Mouse (Mus musculus) layer of hippocampus, adult 2 months (tissue): Measurements from ENCODE around the gene Tmem269. TPM values are rescaled to one million over a fixed set of nuclear protein-coding genes. Genes with fewer than 3 reads are reported as not detected.

Experiments
- DNase-seq, 2 experiments: peaks; one replicate each; pipeline ENCODE4 v3.0.0; 2022; ENCODE audit warnings: low spot score in 2 of 2
- H3K27ac ChIP-seq: fragments of 200-600 bp; 2 replicates; pipeline ENCODE4 v1.8.1; 2022
- H3K4me3 ChIP-seq: fragments of 200-600 bp; 2 replicates; pipeline ENCODE4 v1.8.1; 2022; ENCODE audit warnings: mild to moderate bottlenecking
- CTCF ChIP-seq: fragments of 200-600 bp; conservative IDR thresholded peaks from 2 replicates; pipeline ENCODE4 v1.8.1; 2022; ENCODE audit warnings: antibody characterized with exemption, mild to moderate bottlenecking, moderate library complexity
- total RNA-seq, 2 experiments: library from RNA; stranded (reverse); gene quantifications; 2 replicates each; pipeline ENCODE4 v1.2.3; 2021

Gene Tmem269
- total RNA-seq, 2 experiments from 2014 or later = 0.77 to 0.93 TPM

- Histone ChIP-seq H3K27ac (no peak overlapping the region), H3K4me3 (no peak overlapping the region)
- peak; percentile 61 for TF ChIP-seq CTCF
- no peak for DNase-seq
These were observed 29.8 kb downstream of the Tmem269 start for GRCm38 (mm10) chr4:119188060-119188785.

GRCm38 (mm10) chr4:119185771-119186170 lies 32.2 kb downstream of the Tmem269 start:
- TF ChIP-seq CTCF = no peak
- Histone ChIP-seq H3K27ac (no peak overlapping the region), H3K4me3 (no peak overlapping the region)
- DNase-seq = no peak

DNA sequence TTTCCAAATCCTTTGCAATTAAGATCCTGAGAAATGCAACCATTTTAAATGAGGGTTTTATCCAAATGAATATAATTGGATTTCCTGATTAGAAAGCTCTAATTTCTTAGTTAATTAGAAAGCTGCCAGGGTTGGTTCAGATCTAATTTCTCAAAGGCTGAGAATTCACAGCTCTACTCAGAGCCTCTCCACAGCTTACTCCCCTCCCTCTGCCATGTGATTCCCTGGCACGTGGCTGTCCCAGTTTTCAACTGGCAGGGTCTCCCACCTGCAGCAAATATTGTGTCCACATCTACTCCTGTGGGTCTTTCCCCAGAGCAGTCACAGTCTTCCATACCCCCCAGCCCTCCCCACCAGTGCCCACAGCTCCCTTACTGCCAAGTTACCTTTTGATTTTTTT lies 34.5 kb downstream of the Tmem269 start:
- TF ChIP-seq CTCF = no peak
- no peak overlapping the region for H3K4me3 ChIP-seq
- DNase-seq = no peak
- H3K27ac ChIP-seq = no peak overlapping the region

- peak overlapping the region; percentile 18; the same call in 1 of the 2 replicates for H3K27ac ChIP-seq
These were observed 36.6 kb downstream of the Tmem269 start for GRCm38 (mm10) chr4:119181456-119181855.

DNA sequence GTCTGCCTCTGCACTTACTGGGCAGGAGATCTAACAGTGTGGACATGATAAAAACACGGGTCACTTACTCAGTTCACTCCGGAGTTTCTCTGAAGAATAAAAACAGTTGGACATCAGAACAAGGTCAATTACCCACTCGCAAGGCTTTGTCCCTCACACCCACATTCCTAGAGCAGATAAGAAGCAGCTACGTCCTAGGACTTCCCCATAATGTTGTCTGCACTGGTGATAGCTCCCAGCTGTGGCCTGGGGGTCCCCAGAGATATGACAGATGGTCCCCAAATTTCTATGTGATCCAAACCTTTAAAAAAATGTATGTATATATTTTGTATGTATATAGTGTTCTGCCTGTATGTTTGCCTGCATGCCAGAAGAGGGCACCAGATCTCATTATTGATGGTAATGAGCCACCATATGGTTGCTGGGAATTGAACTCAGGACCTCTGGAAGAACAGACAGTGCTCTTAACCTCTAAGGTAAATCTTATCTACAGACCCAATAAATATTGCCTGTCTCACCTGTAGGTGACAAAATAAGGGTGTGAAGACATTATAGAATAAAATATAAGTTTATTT lies 37.8 kb downstream of the Tmem269 start:
- no peak for DNase-seq
- Histone ChIP-seq H3K4me3 (no peak overlapping the region), H3K27ac (no peak overlapping the region)
- peak; percentile 50 for TF ChIP-seq CTCF

More at GRCm38 (mm10) chr4:119181456-119181855, 36.6 kb downstream of the Tmem269 start:
- H3K4me3 ChIP-seq = no peak overlapping the region
- no peak for DNase-seq
- no peak for TF ChIP-seq CTCF

- DNase-seq = no peak
- TF ChIP-seq CTCF = no peak
- H3K4me3 ChIP-seq = no peak overlapping the region
- H3K27ac ChIP-seq = no peak overlapping the region
These were observed 39.7 kb downstream of the Tmem269 start for GRCm38 (mm10) chr4:119178331-119178730.

- Histone ChIP-seq H3K27ac (no peak overlapping the region), H3K4me3 (no peak overlapping the region)
- no peak for DNase-seq
- TF ChIP-seq CTCF = no peak
These were observed 40.3 kb downstream of the Tmem269 start for GRCm38 (mm10) chr4:119177702-119178101.

GRCm38 (mm10) chr4:119173851-119174453 lies 44.1 kb downstream of the Tmem269 start, which contains the start of gene Zfp691:
Gene Zfp691 (minus strand): TSS chr4:119174195.
- no peak for TF ChIP-seq CTCF
- peak within 1 kb of the TSS; percentile 96 for H3K27ac ChIP-seq
- peak within 1 kb of the TSS; percentile 88 for H3K4me3 ChIP-seq
- DNase-seq = peak; percentile 93 to 98

DNA sequence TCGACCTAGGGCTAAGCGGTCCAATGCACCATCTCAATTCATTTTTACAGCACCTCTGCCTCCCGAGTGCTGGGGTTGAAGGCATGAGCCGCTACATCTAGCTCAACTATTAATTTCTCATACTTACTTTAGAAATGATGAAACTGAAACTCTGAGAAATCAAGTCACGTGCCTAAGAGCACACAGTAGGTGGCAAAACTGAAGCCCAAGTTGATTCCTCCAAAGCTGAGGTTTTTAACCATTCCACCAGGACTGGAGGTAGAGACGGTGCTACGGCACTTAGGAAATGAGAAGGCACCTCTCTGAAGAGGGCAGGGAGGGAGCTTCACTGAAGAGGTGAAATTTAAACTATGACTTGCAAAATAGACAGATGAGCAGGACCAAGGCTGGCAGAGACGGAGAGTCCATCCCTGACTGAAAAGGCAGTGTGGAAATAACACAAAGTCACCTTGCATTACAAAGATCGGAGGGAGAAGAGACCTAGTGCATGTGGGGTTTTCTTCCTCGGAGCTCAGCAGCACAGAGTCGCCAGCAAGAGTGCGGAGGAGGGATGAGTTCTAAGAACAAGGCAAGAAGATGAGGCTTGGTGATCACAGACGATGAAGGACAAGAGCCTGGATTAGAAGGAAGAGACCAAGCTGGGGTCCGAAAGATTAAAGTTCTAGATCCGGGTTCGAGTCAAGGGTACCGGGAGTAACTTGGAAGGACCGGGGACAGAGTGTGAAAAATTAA lies 44.9 kb downstream of the Tmem269 start:
- Histone ChIP-seq H3K4me3 (peak overlapping the region; percentile 88), H3K27ac (peak overlapping the region; percentile 96)
- no peak for DNase-seq
- TF ChIP-seq CTCF = no peak

- Histone ChIP-seq H3K27ac (no peak overlapping the region), H3K4me3 (no peak overlapping the region)
- peak; percentile 81 to 90 for DNase-seq
- peak; percentile 94 for TF ChIP-seq CTCF
These were observed 50.4 kb downstream of the Tmem269 start for GRCm38 (mm10) chr4:119167663-119168062.

DNA sequence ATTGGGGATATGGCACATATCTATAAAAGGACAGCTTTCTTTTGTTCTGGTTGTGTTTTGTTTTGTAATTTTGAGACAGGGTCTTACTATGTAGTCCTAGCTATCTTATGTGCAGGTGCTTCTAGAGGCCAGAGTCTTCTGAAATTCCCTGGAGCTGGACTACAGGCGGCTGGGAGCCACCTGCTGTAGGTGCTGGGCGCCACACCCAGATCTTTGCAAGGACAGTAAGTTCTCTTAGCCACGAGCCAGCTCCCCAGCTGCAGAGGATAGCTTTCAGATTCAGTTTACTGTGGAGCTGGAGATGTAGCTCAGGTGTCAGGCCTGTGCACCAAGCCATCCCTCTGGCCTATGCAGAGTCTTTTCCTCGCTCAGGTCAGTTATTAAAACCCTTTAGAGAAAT lies 50.9 kb downstream of the Tmem269 start:
- TF ChIP-seq CTCF = no peak
- DNase-seq = no peak
- no peak overlapping the region for H3K4me3 ChIP-seq
- H3K27ac ChIP-seq = no peak overlapping the region

- H3K4me3 ChIP-seq = no peak overlapping the region
- no peak for DNase-seq
- H3K27ac ChIP-seq = no peak overlapping the region
- no peak for TF ChIP-seq CTCF
These were observed 52.1 kb downstream of the Tmem269 start for GRCm38 (mm10) chr4:119165916-119166315.

- TF ChIP-seq CTCF = peak; percentile 33
- no peak for DNase-seq
- Histone ChIP-seq H3K27ac (no peak overlapping the region), H3K4me3 (no peak overlapping the region)
These were observed 55.0 kb downstream of the Tmem269 start for GRCm38 (mm10) chr4:119162990-119163389.
